Mouse (Mus musculus): ENCODE data around the gene Hilpda.

Gene Hilpda

DNA sequence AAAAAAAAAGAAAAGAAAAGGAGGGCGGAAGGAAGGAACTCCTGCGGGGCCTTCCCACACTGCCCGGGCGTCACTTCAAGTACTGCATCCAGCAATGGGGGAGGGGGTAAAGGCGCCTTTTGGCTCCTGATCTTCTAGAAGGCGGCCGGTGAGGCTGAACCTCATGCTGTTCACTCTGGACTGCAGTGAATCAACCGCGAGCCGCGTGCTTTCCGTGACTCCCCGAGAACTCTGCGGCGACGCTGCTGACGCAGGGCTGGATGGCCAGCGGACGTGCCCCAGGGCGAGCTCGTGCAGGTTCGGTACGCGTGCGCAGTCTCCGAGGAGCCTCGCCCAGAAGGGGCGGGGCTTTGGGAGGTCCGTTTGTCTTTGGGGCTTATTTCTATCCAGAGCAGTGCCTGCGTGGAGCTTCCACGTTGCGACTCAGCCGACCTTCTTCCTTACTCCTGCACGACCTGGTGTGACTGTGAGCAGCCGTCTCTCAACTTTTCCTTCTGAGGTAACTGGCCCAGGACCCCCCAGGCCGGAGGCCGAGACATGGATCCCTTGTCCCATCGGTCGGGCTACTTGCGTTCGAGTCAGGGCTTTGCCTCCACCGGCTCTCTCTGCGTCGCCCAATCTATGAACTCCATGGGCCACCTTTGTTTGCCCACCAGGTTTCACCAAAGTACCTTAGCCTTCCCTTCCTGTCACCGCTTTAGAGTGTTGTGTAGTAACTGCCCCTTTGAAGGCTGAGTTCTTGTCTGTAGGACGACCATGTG, at the start of gene Hilpda:
Gene Hilpda, plus strand, starts transcription at position 177 of the 761 bp plus-strand sequence.
- DNase-seq: peak; percentile 95

- no peak for DNase-seq
These were observed 42.9 kb upstream of the Hilpda start for GRCm38 (mm10) chr6:29229265-29229913.

DNA sequence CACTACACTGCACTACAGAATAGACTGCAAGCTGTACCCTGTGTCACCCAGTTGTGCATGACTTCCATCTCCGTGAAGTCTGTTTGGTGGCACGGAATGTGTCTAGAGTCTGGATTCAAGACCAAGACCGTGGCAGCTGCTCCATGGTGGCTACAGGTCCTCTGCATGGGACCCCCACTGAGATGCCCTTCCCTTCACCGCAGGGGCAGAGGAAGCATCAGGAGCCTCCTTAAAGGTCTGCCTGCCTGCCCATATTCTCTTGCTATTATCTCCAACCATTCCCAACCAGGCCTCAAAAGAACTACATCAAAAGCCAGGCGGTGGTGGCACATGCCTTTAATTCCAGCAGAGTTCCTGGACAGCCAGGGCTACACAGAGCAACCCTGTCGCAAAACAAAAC, 41.9 kb upstream of the Hilpda start:
- DNase-seq: no peak

DNA sequence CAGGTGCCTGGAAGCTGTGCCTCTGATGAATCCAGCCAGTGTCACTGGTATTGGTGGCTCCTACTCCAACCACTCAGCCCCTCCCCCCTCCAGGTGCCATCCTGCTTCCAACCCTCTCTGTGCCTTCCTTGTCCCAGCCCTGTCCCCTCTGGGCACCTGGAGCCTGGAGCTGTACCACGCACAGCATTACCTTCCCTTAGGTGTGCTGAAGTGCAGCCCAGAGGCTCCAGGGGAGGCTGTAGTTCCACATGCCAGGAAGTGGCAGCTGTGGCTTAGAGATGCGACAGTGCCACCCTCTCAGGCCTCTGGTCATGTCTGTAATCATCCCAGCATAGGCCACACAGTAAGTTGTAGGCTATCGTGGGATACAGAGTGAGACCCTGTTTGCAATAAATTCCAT, 40.5 kb upstream of the Hilpda start:
- no peak for DNase-seq

GRCm38 (mm10) chr6:29232321-29232720, 40.0 kb upstream of the Hilpda start:
- DNase-seq: no peak

DNA sequence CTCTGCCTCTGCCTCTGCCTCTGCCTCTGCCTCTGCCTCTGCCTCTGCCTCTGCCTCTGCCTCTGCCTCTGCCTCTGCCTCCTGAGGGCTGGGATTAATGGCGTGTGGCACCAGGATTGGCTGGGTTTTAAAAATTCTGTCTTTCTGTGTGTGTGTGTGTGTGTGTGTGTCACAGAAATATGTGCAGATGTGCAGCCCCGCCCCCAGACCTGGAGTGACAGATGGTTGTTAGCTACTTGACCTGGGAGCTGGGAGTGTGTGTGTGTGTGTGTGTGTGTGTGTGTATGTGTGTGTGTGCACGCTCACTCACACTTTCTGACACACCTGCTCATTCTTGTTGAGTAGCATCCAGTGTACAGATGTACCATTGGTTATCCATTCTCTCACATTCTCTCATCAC, 38.6 kb upstream of the Hilpda start:
- no peak for DNase-seq

- DNase-seq: peak; percentile 29
These were observed 38.0 kb upstream of the Hilpda start for GRCm38 (mm10) chr6:29234272-29234671.

DNA sequence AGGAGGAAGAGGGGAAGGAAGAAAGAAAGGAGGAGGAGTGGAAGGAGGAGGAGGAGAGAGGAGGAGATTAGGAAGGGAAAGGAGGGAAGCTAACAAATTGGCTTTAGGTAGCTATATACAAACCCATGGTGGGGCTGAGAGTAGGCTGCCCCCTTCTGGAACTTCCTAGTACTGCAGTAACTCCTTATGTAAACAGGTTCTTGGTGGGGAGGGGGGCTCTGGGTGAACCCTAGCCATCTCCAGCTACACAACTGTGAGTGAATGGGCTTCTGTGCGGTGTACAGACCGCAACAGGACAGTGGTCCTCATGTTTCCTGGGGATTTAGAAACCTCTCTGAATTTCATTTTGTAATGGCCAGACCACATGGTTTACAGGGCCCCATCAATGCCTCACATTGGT, 31.5 kb upstream of the Hilpda start:
- peak; percentile 78 for DNase-seq

DNA sequence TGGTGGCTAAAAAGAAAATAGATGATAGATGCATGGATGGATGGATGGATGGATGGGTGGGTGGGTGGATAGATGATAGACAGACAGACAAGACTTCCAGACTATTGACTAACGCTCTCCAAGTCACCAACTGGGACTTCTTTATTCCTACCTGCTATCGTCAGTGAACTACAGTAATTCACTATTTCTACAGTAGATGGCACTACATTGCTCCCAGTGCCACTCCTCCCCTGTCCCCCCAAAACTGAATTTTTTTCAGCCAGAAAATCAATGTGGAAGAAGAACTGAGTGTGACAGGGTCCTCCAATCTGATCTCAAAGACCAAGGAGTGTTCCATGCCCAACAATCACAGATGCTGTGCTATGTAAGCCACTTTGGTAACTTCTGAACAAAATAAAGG, 30.6 kb upstream of the Hilpda start:
- no peak for DNase-seq

- no peak for DNase-seq
These were observed 30.0 kb upstream of the Hilpda start for GRCm38 (mm10) chr6:29242265-29242664.

- DNase-seq: peak; percentile 38
These were observed 26.8 kb upstream of the Hilpda start for GRCm38 (mm10) chr6:29245272-29246120.

- no peak for DNase-seq
These were observed 26.1 kb upstream of the Hilpda start for GRCm38 (mm10) chr6:29246183-29246582.

DNA sequence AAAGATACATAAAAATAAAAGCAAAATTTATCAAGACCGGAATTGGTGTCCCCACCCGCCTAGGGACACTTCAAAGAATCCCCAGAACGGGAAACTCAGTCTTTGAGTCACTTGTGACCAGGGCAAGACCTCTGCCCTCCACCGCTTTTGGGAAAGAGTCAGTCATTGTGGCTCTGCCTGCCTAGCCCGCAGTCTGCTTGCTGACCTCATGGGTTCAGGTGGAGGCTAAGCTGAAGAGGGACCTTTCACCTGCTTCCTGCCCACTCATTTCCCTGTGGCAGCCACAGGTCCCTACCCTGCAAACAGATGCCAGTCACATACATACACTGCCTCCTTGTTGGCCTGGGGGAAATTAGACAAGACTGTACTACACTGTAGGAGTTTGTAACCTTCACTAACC, 25.7 kb upstream of the Hilpda start:
- DNase-seq: no peak

DNA sequence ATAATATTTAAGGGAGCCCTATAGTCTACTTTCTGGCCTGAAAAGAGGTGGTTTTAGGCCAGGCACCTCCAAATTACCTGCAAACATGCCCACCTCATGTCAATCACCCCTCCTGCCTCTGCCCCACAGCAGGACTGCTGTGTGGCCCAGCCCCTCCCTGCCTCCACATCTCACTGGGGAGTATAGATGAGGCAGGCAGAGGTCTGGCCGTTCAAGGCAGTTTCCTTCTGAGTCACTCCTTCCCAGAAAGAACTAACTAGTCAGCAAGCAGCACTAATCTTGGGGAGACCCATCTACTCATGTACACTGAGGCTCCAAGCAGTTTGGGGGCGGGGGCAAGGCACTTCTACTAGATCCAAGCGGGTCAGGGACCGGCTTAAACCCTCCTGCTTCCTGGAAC, 25.2 kb upstream of the Hilpda start:
- no peak for DNase-seq

GRCm38 (mm10) chr6:29259418-29259817, 12.9 kb upstream of the Hilpda start:
- no peak for DNase-seq

- DNase-seq: no peak
These were observed 10.5 kb upstream of the Hilpda start for GRCm38 (mm10) chr6:29261831-29262230.

- peak; percentile 61 for DNase-seq
These were observed 8.4 kb upstream of the Hilpda start for GRCm38 (mm10) chr6:29263650-29264455.

GRCm38 (mm10) chr6:29264456-29264781, 7.9 kb upstream of the Hilpda start:
- no peak for DNase-seq

GRCm38 (mm10) chr6:29266936-29267335, 5.4 kb upstream of the Hilpda start:
- DNase-seq: no peak

- DNase-seq: peak; percentile 47
These were observed 3.2 kb upstream of the Hilpda start for GRCm38 (mm10) chr6:29269006-29269668.

DNA sequence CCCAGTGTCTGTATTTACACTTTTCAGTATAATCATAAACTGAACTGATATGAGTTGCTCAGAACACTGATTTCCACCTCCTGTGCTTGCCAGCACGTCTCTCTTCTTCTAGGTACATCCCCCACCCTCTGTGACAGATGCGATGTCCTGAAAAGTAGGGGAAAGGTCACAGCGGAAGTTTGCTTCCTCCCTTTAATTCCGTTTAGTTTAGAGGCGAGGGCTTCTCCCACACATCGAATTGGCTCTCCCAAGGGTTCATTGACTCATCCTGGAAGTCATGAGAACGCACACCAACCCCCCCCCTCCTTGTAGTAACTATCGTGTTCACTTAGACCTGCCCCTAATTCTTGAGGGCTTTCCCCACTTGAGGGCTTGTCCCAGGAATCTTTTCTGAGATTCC, 1.3 kb upstream of the Hilpda start:
- DNase-seq: peak; percentile 74

DNA sequence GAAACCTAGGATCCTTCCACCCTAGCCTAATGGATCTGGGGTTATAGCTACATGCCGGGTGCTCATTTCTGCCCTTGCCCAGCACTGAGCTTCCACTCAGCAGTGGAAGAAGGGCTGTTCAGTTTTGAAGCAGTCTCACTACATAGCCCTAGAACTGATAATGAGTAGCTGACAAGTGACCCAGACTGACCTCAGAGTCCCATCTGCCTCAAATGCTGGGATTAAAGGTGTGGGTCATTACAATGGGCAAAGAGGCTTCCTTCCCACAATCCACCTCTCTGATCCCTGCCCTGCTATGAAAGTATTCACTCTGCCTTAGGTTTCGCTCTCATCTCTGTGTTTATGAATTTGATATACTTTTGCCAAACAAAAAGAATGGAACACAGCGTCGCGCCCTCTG, 4.5 kb downstream of the Hilpda start:
- DNase-seq: no peak
